Mouse (Mus musculus) brain, embryonic 14.5 days (tissue): ENCODE results near the gene Tmem135.

ENCODE experiments used
- CTCF ChIP-seq: fragments of 200-500 bp; IDR thresholded peaks from 2 replicates; pipeline ENCODE4 v1.5.1; 2012; ENCODE audit warnings: inconsistent platforms, mild to moderate bottlenecking, moderate library complexity, borderline replicate concordance; ENCODE audit not compliant: insufficient read depth, insufficient read length; ENCODE audit errors: extremely low read depth
- POLR2A ChIP-seq: fragments of 200-500 bp; IDR thresholded peaks from 2 replicates; pipeline ENCODE4 v1.6.1; 2012; ENCODE audit warnings: mild to moderate bottlenecking, inconsistent platforms, borderline replicate concordance; ENCODE audit not compliant: poor library complexity, insufficient read depth, insufficient read length, severe bottlenecking; ENCODE audit errors: extremely low read depth

GRCm38 (mm10) chr7:89391831-89392230 lies 12.2 kb downstream of the Tmem135 start:
- TF ChIP-seq CTCF = no peak
- TF ChIP-seq POLR2A = no peak
